Mouse (Mus musculus) layer of hippocampus, adult 11-12 months (tissue): Measurements from ENCODE around the gene Ddx55.
"Not testable (repeated sequence)": the region's sequence is repeated elsewhere in the genome, so short reads cannot be mapped to it uniquely, and the experiment has no call there.

Experiments
- DNase-seq: peaks from one replicate; pipeline ENCODE4 v3.0.0; 2022; ENCODE audit warnings: low spot score

The Ddx55 gene

GRCm38 (mm10) chr5:124538813-124539792 lies 13.6 kb upstream of the Ddx55 start:
- DNase-seq = peak; percentile 83

GRCm38 (mm10) chr5:124539905-124540304 lies 12.8 kb upstream of the Ddx55 start:
- DNase-seq = no peak

- DNase-seq = peak; percentile 97
Measured at GRCm38 (mm10) chr5:124540383-124540786, 12.3 kb upstream of the Ddx55 start, which contains the start of gene Tmed2. Gene Tmed2, plus strand, starts transcription at chr5:124540695.

- no peak for DNase-seq
Measured at GRCm38 (mm10) chr5:124540905-124541601, 11.6 kb upstream of the Ddx55 start.

- no peak for DNase-seq
Measured at GRCm38 (mm10) chr5:124541602-124541973, 11.1 kb upstream of the Ddx55 start.

GRCm38 (mm10) chr5:124550737-124551136 lies 1.9 kb upstream of the Ddx55 start:
- not testable (repeated sequence) for DNase-seq

- not testable (repeated sequence) for DNase-seq
Measured at GRCm38 (mm10) chr5:124551349-124552093, 1.1 kb upstream of the Ddx55 start.

- DNase-seq = no peak
Measured at GRCm38 (mm10) chr5:124552094-124552472, 581 bp upstream of the Ddx55 start.

GRCm38 (mm10) chr5:124553607-124554006 lies 943 bp downstream of the Ddx55 start:
- no peak for DNase-seq

GRCm38 (mm10) chr5:124555145-124555544 lies 2.5 kb downstream of the Ddx55 start:
- DNase-seq = no peak

GRCm38 (mm10) chr5:124571068-124571467 lies 18.4 kb downstream of the Ddx55 start:
- DNase-seq = peak; percentile 74

- no peak for DNase-seq
Measured at GRCm38 (mm10) chr5:124575467-124575866, 22.8 kb downstream of the Ddx55 start.

GRCm38 (mm10) chr5:124578633-124579317 lies 26.1 kb downstream of the Ddx55 start, which contains the start of the genes Eif2b1 and Gtf2h3:
Gene Eif2b1, minus strand, starts transcription at chr5:124579131.
Gene Gtf2h3, plus strand, starts transcription at chr5:124579140.
- DNase-seq = peak; percentile 92

GRCm38 (mm10) chr5:124582515-124582914 lies 29.9 kb downstream of the Ddx55 start:
- peak; percentile 32 for DNase-seq

GRCm38 (mm10) chr5:124592768-124593167 lies 40.1 kb downstream of the Ddx55 start:
- DNase-seq = no peak

- peak; percentile 96 for DNase-seq
Measured at GRCm38 (mm10) chr5:124598224-124599174, 45.8 kb downstream of the Ddx55 start.

- DNase-seq = not testable (repeated sequence)
Measured at GRCm38 (mm10) chr5:124599726-124600125, 47.1 kb downstream of the Ddx55 start.

- DNase-seq = peak; percentile 65
Measured at GRCm38 (mm10) chr5:124602349-124602748, 49.7 kb downstream of the Ddx55 start.

- no peak for DNase-seq
Measured at GRCm38 (mm10) chr5:124604296-124604695, 51.6 kb downstream of the Ddx55 start.

- no peak for DNase-seq
Measured at GRCm38 (mm10) chr5:124605041-124605622, 52.5 kb downstream of the Ddx55 start.
